ENCODE assay signal across 8 mouse cellular contexts in the genomic region with DNA sequence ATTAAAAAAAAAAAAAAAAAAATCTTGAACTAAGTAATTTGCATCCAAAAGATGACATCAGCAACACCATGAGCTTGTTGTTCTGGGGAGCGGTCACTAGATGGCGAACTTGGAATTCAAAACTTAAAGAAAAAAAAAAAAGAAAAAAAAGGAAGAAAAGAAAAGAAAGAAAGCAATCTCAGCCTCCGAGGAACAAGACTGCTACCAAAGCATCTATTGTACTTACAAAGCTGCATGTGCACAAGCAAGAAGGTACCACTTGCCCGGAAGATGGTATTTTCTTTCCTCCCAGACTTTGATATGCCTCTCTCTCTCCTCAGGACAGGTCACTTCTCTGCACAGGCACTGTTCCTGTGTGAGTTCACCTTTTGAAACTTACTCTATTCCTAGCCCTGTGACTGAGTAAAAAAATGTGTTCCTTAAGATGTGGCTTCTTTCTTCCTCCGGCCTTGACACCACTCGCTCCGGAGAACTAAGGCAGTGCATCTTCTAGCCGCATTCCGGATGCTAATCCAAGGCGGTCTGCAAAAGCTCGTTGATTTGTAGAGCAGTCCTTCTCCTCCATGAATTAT.
DNase-seq lines count a peak whose midpoint lies in the region; ATAC-seq and TF ChIP-seq lines count a peak whose summit lies in the region.

No protein-coding gene starts in this region.

- peak; percentile 52 for TF ChIP-seq CTCF in heart, postnatal 0 days (IDR thresholded peaks at IDR 0.05; ENCODE audit: low read depth)
- peak; percentile 83 for TF ChIP-seq CTCF in layer of hippocampus, adult 2 months (conservative IDR thresholded peaks at IDR 0.05)

- peak overlapping the region; percentile 48 for H3K4me2 ChIP-seq in heart, postnatal 0 days (ENCODE audit: low read depth, low read length)

- 38% methylated on average over 11 of the region's 11 CpGs for WGBS in heart, postnatal 0 days

- H3K9me3 ChIP-seq in heart, postnatal 0 days (replicated peaks; ENCODE audit: control insufficient read depth, low read length), result no peaks in the 10 kb centered on the region

- DNase-seq in urinary bladder, postnatal 14 days (ENCODE audit: low spot score), result peak; percentile 12
- DNase-seq in urinary bladder, adult 18-20 months (ENCODE audit: low spot score in 2 of 2), result no peak
- DNase-seq in embryo, embryonic 9.5 days (ENCODE audit: extremely low spot score), result peak; percentile 30
- peak; percentile 35 for DNase-seq in heart, postnatal 0 days (ENCODE audit: low spot score)
- DNase-seq in layer of hippocampus, adult 2 months (ENCODE audit: low spot score in 2 of 2), result peak; percentile 7 to 36
- DNase-seq in right cerebral cortex, postnatal 36 days (ENCODE audit: low spot score in 2 of 2), result peak; percentile 23 to 33
- DNase-seq in urinary bladder, postnatal 36 days (ENCODE audit: low spot score in 2 of 2), result no peak

- ATAC-seq in heart, postnatal 0 days (ENCODE audit: insufficient read depth, low read depth), result no peak
- ATAC-seq in megakaryocyte, adult 5-6 weeks (ENCODE audit: poor library complexity, severe bottlenecking), result peak; percentile 35; the same call in 1 of the 2 replicates

- no peak overlapping the region for H3K27ac ChIP-seq in heart, postnatal 0 days (ENCODE audit: low read depth)
- no peak overlapping the region for H3K27ac ChIP-seq in layer of hippocampus, adult 2 months

- no peaks in the 10 kb centered on the region for H3K36me3 ChIP-seq in heart, postnatal 0 days (replicated peaks; ENCODE audit: control insufficient read depth, insufficient read depth, low read length)

- no peak overlapping the region for H3K9ac ChIP-seq in heart, postnatal 0 days (replicated peaks; ENCODE audit: low read depth, low read length)

- H3K4me3 ChIP-seq in heart, postnatal 0 days (ENCODE audit: low read depth, low read length), result 0 out of 2 replicates have a peak overlapping the region, but pooled peaks have one; percentile 19
- H3K4me3 ChIP-seq in layer of hippocampus, adult 2 months, result peak overlapping the region; percentile 24; the same call in 1 of the 2 replicates

- no peaks in the 10 kb centered on the region for H3K27me3 ChIP-seq in heart, postnatal 0 days (ENCODE audit: control insufficient read depth, insufficient read depth, low read length)

- no peaks in the 10 kb centered on the region for H3K4me1 ChIP-seq in heart, postnatal 0 days (ENCODE audit: control insufficient read depth, insufficient read depth)

- TF ChIP-seq EP300 in heart, postnatal 0 days (IDR thresholded peaks at IDR 0.05; ENCODE audit: low read depth), result no peak

Comparison
In these comparisons a context has a peak if more than half of its experiments do, and no peak if none do; other contexts are left out.
1. DNase-seq: peak in urinary bladder, postnatal 14 days (single experiment), embryo, embryonic 9.5 days (single experiment), heart, postnatal 0 days (single experiment), layer of hippocampus, adult 2 months (2 of 2) and right cerebral cortex, postnatal 36 days (2 of 2); none in urinary bladder, adult 18-20 months (0 of 2) and urinary bladder, postnatal 36 days (0 of 2).